ENCODE assay signal across 8 mouse cellular contexts in the genomic region with DNA sequence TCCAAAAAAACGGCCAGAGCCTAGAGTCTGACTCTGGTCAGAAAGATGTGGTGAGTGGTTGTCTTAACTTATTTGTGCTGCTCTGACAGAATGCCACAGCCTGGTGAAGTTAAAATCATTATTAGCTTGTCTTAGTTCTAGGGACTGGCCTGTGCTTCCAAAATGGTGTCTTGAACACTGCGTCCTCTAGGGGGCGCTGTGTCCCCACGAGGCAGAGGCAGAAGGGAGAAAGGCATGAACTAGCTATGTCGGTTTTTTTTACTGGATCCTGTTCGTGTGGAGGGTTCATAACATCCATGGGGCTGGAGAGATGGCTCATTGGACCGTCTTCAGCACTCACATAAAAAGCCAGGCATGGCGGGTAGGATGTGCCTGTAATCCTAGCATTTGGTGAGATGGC. TPM values are rescaled to one million over a fixed set of nuclear protein-coding genes. Genes with fewer than 3 reads are reported as not detected.
DNase-seq lines count a peak whose midpoint lies in the region; ATAC-seq and TF ChIP-seq lines count a peak whose summit lies in the region.
"Had no signal": no experiment of that assay in that cellular context is flagged by ENCODE, and none has a peak within 500 bp of the region (broad histone marks: within the 10 kb centered on the region; RNA-seq: fewer than 3 reads in every experiment).

No protein-coding gene starts in this region.

- intact Hi-C loops in left cerebral cortex, postnatal 10 days (cut with DNase I) = no loop called here

- TF ChIP-seq POLR2A in brain, embryonic 14.5 days (IDR thresholded peaks at IDR 0.05; ENCODE audit: borderline replicate concordance, extremely low read depth, insufficient read depth, insufficient read length, poor library complexity, severe bottlenecking) = no peak
- TF ChIP-seq POLR2A in spleen, adult 2 months (IDR thresholded peaks at IDR 0.05; ENCODE audit: low read depth, low read length) = no peak

- H3K4me1 ChIP-seq in liver, postnatal 0 days (ENCODE audit: insufficient read depth) = no peaks in the 10 kb centered on the region
- no peaks in the 10 kb centered on the region for H3K4me1 ChIP-seq in spleen, adult 2 months (ENCODE audit: control insufficient read depth, insufficient read depth, insufficient read length)

- no peak overlapping the region for H3K4me2 ChIP-seq in liver, postnatal 0 days (ENCODE audit: low read depth, low read length)

- WGBS in liver, postnatal 0 days (ENCODE audit: insufficient replicate concordance) = 24% methylated on average over 8 of the region's 8 CpGs
- 34% methylated on average over 8 of the region's 8 CpGs for WGBS in spleen, adult 2 months

- peak; percentile 17 to 58 for DNase-seq in left cerebral cortex, adult 18-20 months (ENCODE audit: low spot score in 2 of 2)
- no peak for DNase-seq in left cerebral cortex, postnatal 10 days (ENCODE audit: extremely low spot score in 1 of 2, low spot score in 2 of 2)
- peak; percentile 71 for DNase-seq in MEL-GATA-1-ER (ENCODE audit: extremely low read depth, low read depth)
- DNase-seq in brain, embryonic 14.5 days (ENCODE audit: low read depth) = peak; percentile 20
- peak; percentile 74 for DNase-seq in heart, postnatal 4 days
- peak; percentile 84 for DNase-seq in liver, postnatal 0 days
- DNase-seq in spleen, adult 2 months (ENCODE audit: low read depth in 1 of 2, low spot score in 2 of 2) = peak in 1 of 2 experiments; percentile 26

- peak; percentile 65; the same call in 1 of the 2 replicates for TF ChIP-seq CTCF in brain, embryonic 14.5 days (IDR thresholded peaks at IDR 0.05; ENCODE audit: borderline replicate concordance, extremely low read depth, insufficient read depth, insufficient read length)
- peak; percentile 95 for TF ChIP-seq CTCF in liver, postnatal 0 days (IDR thresholded peaks at IDR 0.05; ENCODE audit: low read depth)
- peak; percentile 66; the same call in 1 of the 2 replicates for TF ChIP-seq CTCF in spleen, adult 2 months (IDR thresholded peaks at IDR 0.05; ENCODE audit: extremely low read depth, insufficient read depth, insufficient read length, insufficient replicate concordance)

- H3K9ac ChIP-seq in liver, postnatal 0 days (replicated peaks) = no peak overlapping the region

- H3K27ac ChIP-seq in liver, postnatal 0 days (ENCODE audit: low read depth) = no peak overlapping the region
- H3K27ac ChIP-seq in spleen, adult 2 months (ENCODE audit: insufficient read depth, low read length) = no peak overlapping the region

- peak; percentile 47 for ATAC-seq in liver, postnatal 0 days

- TF ChIP-seq EP300 in liver, postnatal 0 days (IDR thresholded peaks at IDR 0.05; ENCODE audit: low read depth) = no peak

- no peak overlapping the region for H3K4me3 ChIP-seq in liver, postnatal 0 days (ENCODE audit: low read depth, low read length)
- no peak overlapping the region for H3K4me3 ChIP-seq in spleen, adult 2 months (ENCODE audit: extremely low read depth, insufficient read depth, insufficient read length)
- H3K4me3 ChIP-seq: myocyte had no signal

- no peaks in the 10 kb centered on the region for H3K9me3 ChIP-seq in liver, postnatal 0 days (ENCODE audit: low read length)

- no peaks in the 10 kb centered on the region for H3K27me3 ChIP-seq in liver, postnatal 0 days (ENCODE audit: insufficient read depth, low read length)
- no peaks in the 10 kb centered on the region for H3K27me3 ChIP-seq in spleen, adult 2 months (ENCODE audit: control insufficient read depth, insufficient read depth, low read length)

- H3K36me3 ChIP-seq in liver, postnatal 0 days (replicated peaks; ENCODE audit: insufficient read depth, low read length) = no peaks in the 10 kb centered on the region
- H3K36me3 ChIP-seq in spleen, adult 2 months (ENCODE audit: control insufficient read depth, insufficient read depth, low read length) = no peaks in the 10 kb centered on the region

RNA-seq across cellular contexts. Expression of a gene that starts 3.0 kb away (rescaled TPM):
- not detected for total RNA-seq in left cerebral cortex, adult 18-20 months (2021)
- total RNA-seq in left cerebral cortex, postnatal 10 days (2021) = not detected
- polyA plus RNA-seq in brain, embryonic 14.5 days (2012; rRNA removed) = not detected in 2 replicates
- total RNA-seq in heart, postnatal 4 days (2021) = under 1 TPM; 0.67 to 0.68 TPM
- polyA plus RNA-seq in liver, postnatal 0 days (2015; fragmentation: Nextera tagmentation; extraction: Ambion mirVana) = not detected in 2 replicates
- 0.09 TPM in 1 of 2 replicates, not detected in the other for polyA plus RNA-seq in spleen, adult 2 months (2012; rRNA removed)

RNA-seq across cellular contexts. Expression of a gene that starts 53.0 kb away (rescaled TPM):
- 1 to 10 TPM; 3.2 to 3.5 TPM for total RNA-seq in left cerebral cortex, adult 18-20 months (2021)
- 1 to 10 TPM; 5.1 to 7.1 TPM for total RNA-seq in left cerebral cortex, postnatal 10 days (2021)
- polyA plus RNA-seq in brain, embryonic 14.5 days (2012; rRNA removed) = 12.8 and 20.1 TPM in 2 replicates
- 10 to 100 TPM; 17.2 to 18.2 TPM for total RNA-seq in heart, postnatal 4 days (2021)
- 2.7 and 4.1 TPM in 2 replicates for polyA plus RNA-seq in liver, postnatal 0 days (2015; fragmentation: Nextera tagmentation; extraction: Ambion mirVana)
- 1.1 and 2.6 TPM in 2 replicates for polyA plus RNA-seq in spleen, adult 2 months (2012; rRNA removed)

RNA-seq across cellular contexts. Expression of a gene that starts 53.3 kb away (rescaled TPM):
- total RNA-seq in left cerebral cortex, adult 18-20 months (2021) = 100 to 1,000 TPM; 589 to 593 TPM
- 100 to 1,000 TPM; 554 to 592 TPM for total RNA-seq in left cerebral cortex, postnatal 10 days (2021)
- polyA plus RNA-seq in brain, embryonic 14.5 days (2012; rRNA removed) = 714 and 763 TPM in 2 replicates
- total RNA-seq in heart, postnatal 4 days (2021) = 100 to 1,000 TPM; 768 to 770 TPM
- polyA plus RNA-seq in liver, postnatal 0 days (2015; fragmentation: Nextera tagmentation; extraction: Ambion mirVana) = 600 and 612 TPM in 2 replicates
- 396 and 442 TPM in 2 replicates for polyA plus RNA-seq in spleen, adult 2 months (2012; rRNA removed)

RNA-seq across cellular contexts. Expression of a gene that starts 59.2 kb away (rescaled TPM):
- total RNA-seq in left cerebral cortex, adult 18-20 months (2021) = 10 to 100 TPM; 18.6 to 22.4 TPM
- 10 to 100 TPM; 19.3 to 19.9 TPM for total RNA-seq in left cerebral cortex, postnatal 10 days (2021)
- 14.5 and 16.9 TPM in 2 replicates for polyA plus RNA-seq in brain, embryonic 14.5 days (2012; rRNA removed)
- 10 to 100 TPM; 16.5 to 19.3 TPM for total RNA-seq in heart, postnatal 4 days (2021)
- polyA plus RNA-seq in liver, postnatal 0 days (2015; fragmentation: Nextera tagmentation; extraction: Ambion mirVana) = 12.7 and 14.8 TPM in 2 replicates
- polyA plus RNA-seq in spleen, adult 2 months (2012; rRNA removed) = 4.0 and 5.4 TPM in 2 replicates

Comparison
In these comparisons a context has a peak if more than half of its experiments do, and no peak if none do; other contexts are left out.
1. DNase-seq: peak in left cerebral cortex, adult 18-20 months (2 of 2), MEL-GATA-1-ER (single experiment), brain, embryonic 14.5 days (single experiment), heart, postnatal 4 days (single experiment) and liver, postnatal 0 days (single experiment); none in left cerebral cortex, postnatal 10 days (0 of 2).
2. Peak in every context shown above with its lines, with median percentiles within 50 percentile points of each other: CTCF ChIP-seq.